Mouse (Mus musculus): ENCODE data around the gene Lix1l.

Gene Lix1l

GRCm38 (mm10) chr3:96671519-96671918, 70.6 kb downstream of the Lix1l start:
- no peak for DNase-seq (ENCODE audit: low read depth in 1 of 2, low spot score in 2 of 2)

- DNase-seq (ENCODE audit: low read depth in 1 of 2, low spot score in 2 of 2) = no peak
Measured at GRCm38 (mm10) chr3:96673514-96673913, 72.6 kb downstream of the Lix1l start.

- no peak for DNase-seq (ENCODE audit: low read depth in 1 of 2, low spot score in 2 of 2)
Measured at GRCm38 (mm10) chr3:96674442-96674841, 73.5 kb downstream of the Lix1l start.

- DNase-seq (ENCODE audit: low read depth in 1 of 2, low spot score in 2 of 2) = no peak
Measured at GRCm38 (mm10) chr3:96675171-96675570, 74.2 kb downstream of the Lix1l start.

GRCm38 (mm10) chr3:96675690-96676089, 74.7 kb downstream of the Lix1l start:
- no peak for DNase-seq (ENCODE audit: low read depth in 1 of 2, low spot score in 2 of 2)

Measured in monocyte, adult 2 months (primary cell).